19 mouse cellular contexts compared by ENCODE assay signal in genomic region chr4:137661078-137661450, GRCm38 (mm10). TPM values are rescaled to one million over a fixed set of nuclear protein-coding genes. Genes with fewer than 3 reads are reported as not detected.
DNase-seq lines count a peak whose midpoint lies in the region; ATAC-seq and TF ChIP-seq lines count a peak whose summit lies in the region.
"Had no signal": no experiment of that assay in that cellular context is flagged by ENCODE, and none has a peak within 500 bp of the region (broad histone marks: within the 10 kb centered on the region; RNA-seq: fewer than 3 reads in every experiment).

No protein-coding gene starts in this region.

- 64% methylated on average over 2 of the region's 2 CpGs for WGBS in kidney, embryonic 15.5 days
- WGBS in neural tube, embryonic 15.5 days = 52% methylated on average over 2 of the region's 2 CpGs
- 64% methylated on average over 2 of the region's 2 CpGs for WGBS in liver, postnatal 0 days (ENCODE audit: insufficient replicate concordance)

- peaks cover 31% of the 10 kb centered on the region for H3K4me1 ChIP-seq in kidney, embryonic 15.5 days
- H3K4me1 ChIP-seq in neural tube, embryonic 15.5 days = peaks cover 37% of the 10 kb centered on the region
- no peaks in the 10 kb centered on the region for H3K4me1 ChIP-seq in liver, postnatal 0 days (ENCODE audit: insufficient read depth)

- no peak for ATAC-seq in cerebellum, adult (ENCODE audit: insufficient number of reproducible peaks, low FRiP score, low TSS enrichment)
- ATAC-seq in kidney, embryonic 15.5 days (replicated peaks; ENCODE audit: low FRiP score) = no peak
- ATAC-seq in neural tube, embryonic 15.5 days (ENCODE audit: low FRiP score) = no peak
- no peak for ATAC-seq in liver, postnatal 0 days
- ATAC-seq: activated CD4-positive, CD25-positive, alpha-beta regulatory T cell, adult 4 months; intestine, postnatal 0 days had no signal

- no peak overlapping the region for H3K9ac ChIP-seq in kidney, embryonic 15.5 days
- no peak overlapping the region for H3K9ac ChIP-seq in neural tube, embryonic 15.5 days (replicated peaks)
- no peak overlapping the region for H3K9ac ChIP-seq in liver, postnatal 0 days (replicated peaks)
- H3K9ac ChIP-seq: limb, embryonic 15.5 days had no signal

- no peak overlapping the region for H3K4me3 ChIP-seq in kidney, embryonic 15.5 days (replicated peaks)
- H3K4me3 ChIP-seq in neural tube, embryonic 15.5 days (replicated peaks) = no peak overlapping the region
- no peak overlapping the region for H3K4me3 ChIP-seq in liver, postnatal 0 days (ENCODE audit: low read depth, low read length)
- H3K4me3 ChIP-seq: erythroblast, embryonic 14.5 days; limb, embryonic 15.5 days; myocyte had no signal

- H3K36me3 ChIP-seq in kidney, embryonic 15.5 days = peaks cover 21% of the 10 kb centered on the region
- H3K36me3 ChIP-seq in neural tube, embryonic 15.5 days = peaks cover 20% of the 10 kb centered on the region
- H3K36me3 ChIP-seq in liver, postnatal 0 days (replicated peaks; ENCODE audit: insufficient read depth, low read length) = peaks cover 14% of the 10 kb centered on the region

- H3K9me3 ChIP-seq in kidney, embryonic 15.5 days (replicated peaks) = no peaks in the 10 kb centered on the region
- no peaks in the 10 kb centered on the region for H3K9me3 ChIP-seq in neural tube, embryonic 15.5 days (replicated peaks)
- H3K9me3 ChIP-seq in liver, postnatal 0 days (ENCODE audit: low read length) = no peaks in the 10 kb centered on the region
- H3K9me3 ChIP-seq: limb, embryonic 15.5 days had no signal

- no peak for TF ChIP-seq CTCF in liver, postnatal 0 days (IDR thresholded peaks at IDR 0.05; ENCODE audit: low read depth)

- no peak for TF ChIP-seq EP300 in liver, postnatal 0 days (IDR thresholded peaks at IDR 0.05; ENCODE audit: low read depth)

- peak overlapping the region; percentile 79 for H3K27ac ChIP-seq in kidney, embryonic 15.5 days
- H3K27ac ChIP-seq in neural tube, embryonic 15.5 days (replicated peaks) = peak overlapping the region; percentile 42; the same call in 1 of the 2 replicates
- no peak overlapping the region for H3K27ac ChIP-seq in liver, postnatal 0 days (ENCODE audit: low read depth)
- H3K27ac ChIP-seq: stomach, postnatal 0 days had no signal

- no peak overlapping the region for H3K4me2 ChIP-seq in kidney, embryonic 15.5 days
- H3K4me2 ChIP-seq in neural tube, embryonic 15.5 days = no peak overlapping the region
- H3K4me2 ChIP-seq in liver, postnatal 0 days (ENCODE audit: low read depth, low read length) = no peak overlapping the region
- H3K4me2 ChIP-seq: limb, embryonic 15.5 days had no signal

- peaks cover 30% of the 10 kb centered on the region for H3K27me3 ChIP-seq in kidney, embryonic 15.5 days
- H3K27me3 ChIP-seq in neural tube, embryonic 15.5 days (replicated peaks) = 0 out of 2 replicates have a peak, but pooled peaks cover 4% of the 10 kb centered on the region
- peaks cover 26% of the 10 kb centered on the region for H3K27me3 ChIP-seq in liver, postnatal 0 days (ENCODE audit: insufficient read depth, low read length)

- DNase-seq in cerebellum, adult 8-10 months = peak; percentile 42
- no peak for DNase-seq in kidney, adult 18-20 months
- no peak for DNase-seq in neural tube, embryonic 10.5 days (ENCODE audit: extremely low spot score, low spot score)
- no peak for DNase-seq in liver, postnatal 0 days
- no peak for DNase-seq in urinary bladder, postnatal 4 days (ENCODE audit: low spot score in 2 of 2)
- DNase-seq: embryo, embryonic 11 days; gastrocnemius, postnatal 10 days; heart, postnatal 36 days; layer of hippocampus, adult 9-11 months; thymus, postnatal 36 days had no signal

RNA-seq across cellular contexts. Expression of gene Rap1gap, which starts 3.5 kb away (rescaled TPM):
- polyA plus RNA-seq in kidney, embryonic 15.5 days (2015; fragmentation: Nextera tagmentation; extraction: Ambion mirVana) = 12.5 and 14.4 TPM in 2 replicates
- 88.5 and 106 TPM in 2 replicates for polyA plus RNA-seq in neural tube, embryonic 15.5 days (2015; fragmentation: Nextera tagmentation; extraction: Ambion mirVana)
- 12.8 and 15.6 TPM in 2 replicates for polyA plus RNA-seq in liver, postnatal 0 days (2015; fragmentation: Nextera tagmentation; extraction: Ambion mirVana)
